Mouse (Mus musculus) E14TG2a.4 (cell line): ENCODE results near the gene Sgsm1.

Experiments used
- CTCF ChIP-seq: conservative IDR thresholded peaks from 2 replicates; pipeline ENCODE4 v1.5.1; 2014; ENCODE audit warnings: low read length
- NANOG ChIP-seq: IDR thresholded peaks from 2 replicates; pipeline ENCODE4 v1.6.1; 2014; ENCODE audit warnings: borderline replicate concordance, low read length, mixed read lengths
- POU5F1 ChIP-seq: IDR thresholded peaks from 2 replicates; pipeline ENCODE4 v1.6.1; 2014; ENCODE audit warnings: low read length, borderline replicate concordance

- TF ChIP-seq CTCF, result no peak
- TF ChIP-seq POU5F1, result no peak
- TF ChIP-seq NANOG, result no peak
These were observed 24.3 kb upstream of the Sgsm1 start for GRCm38 (mm10) chr5:113334621-113335530.
